Mouse (Mus musculus): ENCODE measurements around the gene Cdkl3.

- no peak for TF ChIP-seq MAX (IDR thresholded peaks at IDR 0.05; ENCODE audit: low read depth)
- no peak for TF ChIP-seq POLR2A (IDR thresholded peaks at IDR 0.05; ENCODE audit: insufficient read length, low read depth)
- TF ChIP-seq E2F4 (IDR thresholded peaks at IDR 0.05; ENCODE audit: insufficient read depth) = no peak
- no peak for TF ChIP-seq USF1 (IDR thresholded peaks at IDR 0.05; ENCODE audit: low read depth)
- TF ChIP-seq TCF3 (IDR thresholded peaks at IDR 0.05; ENCODE audit: insufficient read length, low read depth) = no peak
- no peak for TF ChIP-seq TCF12 (IDR thresholded peaks at IDR 0.05; ENCODE audit: insufficient read depth, poor library complexity, severe bottlenecking)
- no peak for TF ChIP-seq MYOD1 (IDR thresholded peaks at IDR 0.05; ENCODE audit: control insufficient read depth in 1 of 3, insufficient read length in 2 of 3, low read depth in 2 of 3)
Observed at GRCm38 (mm10) chr11:51956112-51956511, 47.9 kb upstream of the Cdkl3 start.
